Mouse (Mus musculus) heart, postnatal 0 days (tissue): ENCODE measurements around the gene Jak3.

Experiments used
- CTCF ChIP-seq: IDR thresholded peaks from 2 replicates; pipeline ENCODE4 v1.5.1; 2016; ENCODE audit warnings: antibody characterized with exemption, control low read depth, low read depth
- EP300 ChIP-seq: IDR thresholded peaks from 2 replicates; pipeline ENCODE4 v1.6.1; 2016; ENCODE audit warnings: antibody characterized with exemption, low read depth

DNA sequence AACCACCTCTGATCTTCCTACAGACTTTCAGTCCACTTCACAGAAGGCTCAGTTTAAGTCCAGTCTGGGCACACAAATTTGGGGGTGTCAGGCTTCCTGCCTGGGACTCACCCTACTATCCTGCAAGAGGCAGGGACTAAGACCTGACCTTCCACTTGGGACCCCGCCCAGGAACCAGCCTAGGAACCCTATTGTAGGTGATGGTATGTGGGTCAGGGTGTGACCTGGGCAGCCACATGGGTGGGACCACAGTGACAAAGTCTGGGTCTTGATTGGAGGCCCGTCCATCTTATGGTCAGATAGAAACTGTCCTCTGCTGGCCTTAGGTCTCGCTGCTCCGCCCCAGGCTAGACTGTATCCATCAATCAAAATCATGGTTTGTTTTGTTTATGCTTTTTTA, 48.3 kb downstream of the Jak3 start:
- TF ChIP-seq CTCF (no peak), EP300 (no peak)
